Comparison of ENCODE assay signal across 9 mouse cellular contexts in genomic region chr1:135631515-135631914, GRCm38 (mm10). TPM values are rescaled to one million over a fixed set of nuclear protein-coding genes. Genes with fewer than 3 reads are reported as not detected.
DNase-seq lines count a peak whose midpoint lies in the region; ATAC-seq and TF ChIP-seq lines count a peak whose summit lies in the region.
"Had no signal": no experiment of that assay in that cellular context is flagged by ENCODE, and none has a peak within 500 bp of the region (broad histone marks: within the 10 kb centered on the region; RNA-seq: fewer than 3 reads in every experiment).

No protein-coding gene starts in this region.

- H3K9me3 ChIP-seq in heart, embryonic 15.5 days (replicated peaks): no peaks in the 10 kb centered on the region
- no peaks in the 10 kb centered on the region for H3K9me3 ChIP-seq in midbrain, postnatal 0 days (ENCODE audit: low read length)
- H3K9me3 ChIP-seq: midbrain, embryonic 12.5 days had no signal

- TF ChIP-seq POLR2A in brain, embryonic 14.5 days (IDR thresholded peaks at IDR 0.05; ENCODE audit: borderline replicate concordance, extremely low read depth, insufficient read depth, insufficient read length, poor library complexity, severe bottlenecking): no peak

- H3K4me1 ChIP-seq in heart, embryonic 15.5 days (replicated peaks): peaks cover 32% of the 10 kb centered on the region
- H3K4me1 ChIP-seq in midbrain, postnatal 0 days (ENCODE audit: insufficient read depth, low read length): peaks cover 4% of the 10 kb centered on the region; the same call in 1 of the 2 replicates

- H3K36me3 ChIP-seq in heart, embryonic 15.5 days: no peaks in the 10 kb centered on the region
- H3K36me3 ChIP-seq in midbrain, postnatal 0 days (ENCODE audit: insufficient read depth, low read length): no peaks in the 10 kb centered on the region
- H3K36me3 ChIP-seq: midbrain, embryonic 12.5 days had no signal

- H3K9ac ChIP-seq in heart, embryonic 15.5 days: no peak overlapping the region
- H3K9ac ChIP-seq in midbrain, postnatal 0 days (replicated peaks; ENCODE audit: low read length, poor library complexity, severe bottlenecking): no peak overlapping the region
- H3K9ac ChIP-seq: midbrain, embryonic 12.5 days had no signal

- no peaks in the 10 kb centered on the region for H3K27me3 ChIP-seq in heart, embryonic 15.5 days
- no peaks in the 10 kb centered on the region for H3K27me3 ChIP-seq in midbrain, postnatal 0 days (ENCODE audit: insufficient read depth, low read length)
- H3K27me3 ChIP-seq: midbrain, embryonic 12.5 days had no signal

- no peak overlapping the region for H3K4me3 ChIP-seq in heart, embryonic 15.5 days
- H3K4me3 ChIP-seq in midbrain, postnatal 0 days (ENCODE audit: low read depth, low read length): no peak overlapping the region
- H3K4me3 ChIP-seq: midbrain, embryonic 12.5 days had no signal

- H3K27ac ChIP-seq in heart, embryonic 15.5 days: peak overlapping the region; percentile 69
- no peak overlapping the region for H3K27ac ChIP-seq in midbrain, postnatal 0 days (ENCODE audit: low read depth, low read length)
- H3K27ac ChIP-seq: midbrain, embryonic 12.5 days had no signal

- peak overlapping the region; percentile 11; the same call in 1 of the 2 replicates for H3K4me2 ChIP-seq in heart, embryonic 15.5 days
- H3K4me2 ChIP-seq in midbrain, postnatal 0 days (ENCODE audit: low read depth, low read length, poor library complexity, severe bottlenecking): no peak overlapping the region
- H3K4me2 ChIP-seq: midbrain, embryonic 12.5 days had no signal

- peak; percentile 81 for ATAC-seq in heart, embryonic 15.5 days (replicated peaks; ENCODE audit: insufficient number of reproducible peaks, insufficient read depth, low FRiP score, low read depth)
- ATAC-seq in midbrain, postnatal 0 days (ENCODE audit: low FRiP score): no peak; the same call in 1 of the 2 replicates

- WGBS in heart, embryonic 15.5 days: 23% methylated on average over 8 of the region's 8 CpGs
- 64% methylated on average over 8 of the region's 8 CpGs for WGBS in midbrain, postnatal 0 days

- TF ChIP-seq CTCF in brain, embryonic 14.5 days (IDR thresholded peaks at IDR 0.05; ENCODE audit: borderline replicate concordance, extremely low read depth, insufficient read depth, insufficient read length): no peak
- no peak for TF ChIP-seq CTCF in midbrain, postnatal 0 days (IDR thresholded peaks at IDR 0.05)

- peak; percentile 82 for DNase-seq in urinary bladder, postnatal 14 days (ENCODE audit: low spot score)
- no peak for DNase-seq in urinary bladder, adult 2 months (ENCODE audit: low spot score)
- peak; percentile 62 for DNase-seq in brain, embryonic 14.5 days (ENCODE audit: low read depth)
- peak; percentile 88 to 92 for DNase-seq in kidney, postnatal 4 days
- peak; percentile 44 for DNase-seq in midbrain, postnatal 0 days (ENCODE audit: low spot score)
- DNase-seq in thymus, adult 18-20 months: peak; percentile 28
- no peak for DNase-seq in cerebellum, adult 11 months

RNA-seq across cellular contexts. Expression of gene Nav1, which starts 24.4 kb away (rescaled TPM):
- polyA plus RNA-seq in urinary bladder, adult 2 months (2012; rRNA removed): 25.0 and 40.9 TPM in 2 replicates
- 54.0 and 92.9 TPM in 2 replicates for polyA plus RNA-seq in brain, embryonic 14.5 days (2012; rRNA removed)
- 20.7 and 27.8 TPM in 2 replicates for polyA plus RNA-seq in heart, embryonic 15.5 days (2015; fragmentation: Nextera tagmentation; extraction: Ambion mirVana)
- 99.1 and 109 TPM in 2 replicates for total RNA-seq in midbrain, postnatal 0 days (2014; rRNA removed)
- polyA plus RNA-seq in midbrain, postnatal 0 days (2015; fragmentation: Nextera tagmentation; extraction: Ambion mirVana): 37.3 and 46.5 TPM in 2 replicates

Comparison
In these comparisons a context has a peak if more than half of its experiments do, and no peak if none do; other contexts are left out.
1. DNase-seq: peak in urinary bladder, postnatal 14 days (single experiment), brain, embryonic 14.5 days (single experiment), kidney, postnatal 4 days (2 of 2), midbrain, postnatal 0 days (single experiment) and thymus, adult 18-20 months (2 of 2); none in urinary bladder, adult 2 months (single experiment) and cerebellum, adult 11 months (single experiment).